Mouse (Mus musculus): ENCODE data around the gene 1700029P11Rik. TPM values are rescaled to one million over a fixed set of nuclear protein-coding genes. Genes with fewer than 3 reads are reported as not detected.
A peak's percentile ranks its signal among the peaks of the same experiment; 100 is the strongest.

The 1700029P11Rik gene
- polyA plus RNA-seq, 1 experiment from 2014 or later: not detected

- Histone ChIP-seq H3K4me1 (ENCODE audit: control insufficient read depth, insufficient read depth, low read length) (no peaks in the 10 kb centered on the region), H3K4me2 (ENCODE audit: low read depth, low read length) (peak within 1 kb of the TSS; percentile 83), H3K9me3 (replicated peaks; ENCODE audit: control insufficient read depth, low read length) (no peaks in the 10 kb centered on the region), H3K4me3 (ENCODE audit: low read depth, low read length) (peak within 1 kb of the TSS; percentile 42), H3K9ac (replicated peaks; ENCODE audit: low read length) (peak within 1 kb of the TSS; percentile 46), H3K27ac (replicated peaks; ENCODE audit: low read depth, low read length) (no peak within 1 kb of the TSS), H3K36me3 (replicated peaks; ENCODE audit: control insufficient read depth, insufficient read depth, low read depth, low read length) (no peaks in the 10 kb centered on the region), H3K27me3 (ENCODE audit: control insufficient read depth, insufficient read depth, low read length) (no peaks in the 10 kb centered on the region)
- under 1% methylated on average over 77 of the region's 77 CpGs for WGBS
- DNase-seq (ENCODE audit: low spot score) (peak; percentile 99), ATAC-seq (replicated peaks; ENCODE audit: insufficient number of reproducible peaks, low FRiP score, low TSS enrichment, low read depth) (peak; percentile 88)
Measured at GRCm38 (mm10) chr15:81960171-81961077, 19.9 kb upstream of the 1700029P11Rik start, which contains the start of gene Pmm1. Gene Pmm1, minus strand, starts transcription at chr15:81960930.

DNA sequence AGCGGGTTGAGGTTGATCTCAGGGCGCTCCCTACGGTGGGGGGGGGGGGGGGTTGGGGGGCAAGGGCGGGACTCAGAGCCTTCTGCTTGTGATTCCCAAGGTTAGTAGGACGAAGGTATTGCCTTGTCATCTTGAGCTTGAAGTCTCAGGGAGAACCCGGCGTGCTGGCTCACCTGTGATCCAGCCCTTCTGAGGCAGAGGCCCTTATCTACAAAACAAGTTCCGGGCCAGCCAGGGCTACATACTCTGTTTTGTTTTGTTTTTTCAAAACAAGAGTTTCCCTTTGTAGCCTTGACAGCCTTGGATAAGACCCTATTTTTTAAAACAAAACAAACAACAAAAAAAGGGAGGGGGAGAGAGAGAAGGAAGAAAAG, 19.3 kb upstream of the 1700029P11Rik start:
- no peak overlapping the region for H3K9ac ChIP-seq (replicated peaks; ENCODE audit: low read length)
- ATAC-seq (replicated peaks; ENCODE audit: insufficient number of reproducible peaks, low FRiP score, low TSS enrichment, low read depth) (no peak; the same call in 1 of the 2 replicates), DNase-seq (ENCODE audit: low spot score) (no peak)
- no peak overlapping the region for H3K27ac ChIP-seq (replicated peaks; ENCODE audit: low read depth, low read length)
- WGBS: 7% methylated on average over 8 of the region's 8 CpGs
- no peaks in the 10 kb centered on the region for H3K4me1 ChIP-seq (ENCODE audit: control insufficient read depth, insufficient read depth, low read length)
- no peaks in the 10 kb centered on the region for H3K36me3 ChIP-seq (replicated peaks; ENCODE audit: control insufficient read depth, insufficient read depth, low read depth, low read length)
- H3K9me3 ChIP-seq (replicated peaks; ENCODE audit: control insufficient read depth, low read length): no peaks in the 10 kb centered on the region
- no peaks in the 10 kb centered on the region for H3K27me3 ChIP-seq (ENCODE audit: control insufficient read depth, insufficient read depth, low read length)
- H3K4me2 ChIP-seq (ENCODE audit: low read depth, low read length): peak overlapping the region; percentile 83
- peak overlapping the region; percentile 42 for H3K4me3 ChIP-seq (ENCODE audit: low read depth, low read length)

DNA sequence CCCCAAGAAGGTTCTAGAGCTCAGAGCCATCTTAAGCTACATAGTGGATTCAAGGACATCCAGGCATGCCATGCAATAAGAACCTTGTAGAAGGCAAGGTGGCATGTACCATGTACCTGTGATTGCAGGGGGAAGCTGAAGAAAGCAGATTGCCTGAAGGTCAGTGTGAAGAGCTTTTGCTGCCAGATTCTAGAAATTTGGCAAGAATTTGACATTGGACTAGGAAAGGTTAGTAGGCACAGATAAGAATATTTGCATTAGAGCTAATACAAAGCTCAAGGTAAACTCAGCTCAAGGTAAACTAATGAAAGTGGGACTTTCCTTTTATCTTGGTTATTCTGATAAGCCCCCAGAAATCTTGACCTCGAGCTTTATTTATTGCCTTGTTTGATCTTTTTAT, 16.1 kb upstream of the 1700029P11Rik start:
- H3K27me3 ChIP-seq (ENCODE audit: control insufficient read depth, insufficient read depth, low read length): no peaks in the 10 kb centered on the region
- no peak overlapping the region for H3K4me3 ChIP-seq (ENCODE audit: low read depth, low read length)
- ATAC-seq (replicated peaks; ENCODE audit: insufficient number of reproducible peaks, low FRiP score, low TSS enrichment, low read depth): no peak
- no peak for DNase-seq (ENCODE audit: low spot score)
- H3K36me3 ChIP-seq (replicated peaks; ENCODE audit: control insufficient read depth, insufficient read depth, low read depth, low read length): no peaks in the 10 kb centered on the region
- no peak overlapping the region for H3K9ac ChIP-seq (replicated peaks; ENCODE audit: low read length)
- no peak overlapping the region for H3K4me2 ChIP-seq (ENCODE audit: low read depth, low read length)
- no peaks in the 10 kb centered on the region for H3K4me1 ChIP-seq (ENCODE audit: control insufficient read depth, insufficient read depth, low read length)
- H3K9me3 ChIP-seq (replicated peaks; ENCODE audit: control insufficient read depth, low read length): no peaks in the 10 kb centered on the region
- H3K27ac ChIP-seq (replicated peaks; ENCODE audit: low read depth, low read length): no peak overlapping the region
- 83% methylated on average over 1 of the region's 1 CpGs for WGBS

GRCm38 (mm10) chr15:81964980-81965545, 15.3 kb upstream of the 1700029P11Rik start:
- H3K4me3 ChIP-seq (ENCODE audit: low read depth, low read length): no peak overlapping the region
- DNase-seq (ENCODE audit: low spot score) (no peak), ATAC-seq (replicated peaks; ENCODE audit: insufficient number of reproducible peaks, low FRiP score, low TSS enrichment, low read depth) (no peak)
- no peak overlapping the region for H3K9ac ChIP-seq (replicated peaks; ENCODE audit: low read length)
- H3K27me3 ChIP-seq (ENCODE audit: control insufficient read depth, insufficient read depth, low read length): no peaks in the 10 kb centered on the region
- 53% methylated on average over 4 of the region's 4 CpGs for WGBS
- no peak overlapping the region for H3K4me2 ChIP-seq (ENCODE audit: low read depth, low read length)
- H3K36me3 ChIP-seq (replicated peaks; ENCODE audit: control insufficient read depth, insufficient read depth, low read depth, low read length): no peaks in the 10 kb centered on the region
- no peak overlapping the region for H3K27ac ChIP-seq (replicated peaks; ENCODE audit: low read depth, low read length)
- H3K4me1 ChIP-seq (ENCODE audit: control insufficient read depth, insufficient read depth, low read length): no peaks in the 10 kb centered on the region
- no peaks in the 10 kb centered on the region for H3K9me3 ChIP-seq (replicated peaks; ENCODE audit: control insufficient read depth, low read length)

GRCm38 (mm10) chr15:81966062-81966829, 14.1 kb upstream of the 1700029P11Rik start:
- Histone ChIP-seq H3K27me3 (ENCODE audit: control insufficient read depth, insufficient read depth, low read length) (no peaks in the 10 kb centered on the region), H3K9me3 (replicated peaks; ENCODE audit: control insufficient read depth, low read length) (no peaks in the 10 kb centered on the region), H3K36me3 (replicated peaks; ENCODE audit: control insufficient read depth, insufficient read depth, low read depth, low read length) (no peaks in the 10 kb centered on the region), H3K4me3 (ENCODE audit: low read depth, low read length) (no peak overlapping the region), H3K4me2 (ENCODE audit: low read depth, low read length) (no peak overlapping the region), H3K4me1 (ENCODE audit: control insufficient read depth, insufficient read depth, low read length) (no peaks in the 10 kb centered on the region), H3K9ac (replicated peaks; ENCODE audit: low read length) (no peak overlapping the region), H3K27ac (replicated peaks; ENCODE audit: low read depth, low read length) (no peak overlapping the region)
- no peak for ATAC-seq (replicated peaks; ENCODE audit: insufficient number of reproducible peaks, low FRiP score, low TSS enrichment, low read depth)
- WGBS: 85% methylated on average over 12 of the region's 14 CpGs
- no peak for DNase-seq (ENCODE audit: low spot score)

DNA sequence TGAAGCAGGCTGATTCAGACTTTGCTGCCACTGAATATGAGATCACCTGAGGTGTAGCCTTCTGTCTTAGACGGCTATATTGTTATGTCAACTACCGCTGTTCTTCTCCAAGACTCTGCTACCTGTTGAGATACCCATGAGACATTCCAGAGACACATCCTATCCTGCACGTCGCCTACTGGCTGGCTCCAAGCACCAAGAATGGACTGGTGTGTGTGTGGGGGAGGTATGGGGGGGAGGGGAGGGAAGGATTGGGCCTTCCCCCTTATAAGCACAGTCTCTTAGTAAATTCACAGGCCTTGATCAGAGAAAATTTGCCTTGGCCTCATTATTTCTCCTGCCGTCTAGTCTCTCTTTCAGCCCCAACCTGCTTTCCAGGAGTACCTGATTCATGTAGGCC, 12.5 kb upstream of the 1700029P11Rik start:
- Histone ChIP-seq H3K9me3 (replicated peaks; ENCODE audit: control insufficient read depth, low read length) (no peaks in the 10 kb centered on the region), H3K27me3 (ENCODE audit: control insufficient read depth, insufficient read depth, low read length) (no peaks in the 10 kb centered on the region), H3K4me1 (ENCODE audit: control insufficient read depth, insufficient read depth, low read length) (no peaks in the 10 kb centered on the region), H3K27ac (replicated peaks; ENCODE audit: low read depth, low read length) (no peak overlapping the region), H3K4me2 (ENCODE audit: low read depth, low read length) (no peak overlapping the region), H3K36me3 (replicated peaks; ENCODE audit: control insufficient read depth, insufficient read depth, low read depth, low read length) (no peaks in the 10 kb centered on the region), H3K4me3 (ENCODE audit: low read depth, low read length) (no peak overlapping the region), H3K9ac (replicated peaks; ENCODE audit: low read length) (no peak overlapping the region)
- ATAC-seq (replicated peaks; ENCODE audit: insufficient number of reproducible peaks, low FRiP score, low TSS enrichment, low read depth) (no peak), DNase-seq (ENCODE audit: low spot score) (no peak)
- 85% methylated on average over 5 of the region's 5 CpGs for WGBS

- Histone ChIP-seq H3K9ac (replicated peaks; ENCODE audit: low read length) (no peak overlapping the region), H3K36me3 (replicated peaks; ENCODE audit: control insufficient read depth, insufficient read depth, low read depth, low read length) (no peaks in the 10 kb centered on the region), H3K4me2 (ENCODE audit: low read depth, low read length) (no peak overlapping the region), H3K27me3 (ENCODE audit: control insufficient read depth, insufficient read depth, low read length) (no peaks in the 10 kb centered on the region), H3K27ac (replicated peaks; ENCODE audit: low read depth, low read length) (no peak overlapping the region), H3K4me1 (ENCODE audit: control insufficient read depth, insufficient read depth, low read length) (no peaks in the 10 kb centered on the region), H3K4me3 (ENCODE audit: low read depth, low read length) (no peak overlapping the region), H3K9me3 (replicated peaks; ENCODE audit: control insufficient read depth, low read length) (no peaks in the 10 kb centered on the region)
- ATAC-seq (replicated peaks; ENCODE audit: insufficient number of reproducible peaks, low FRiP score, low TSS enrichment, low read depth): no peak
- WGBS: 61% methylated on average over 2 of the region's 2 CpGs
- no peak for DNase-seq (ENCODE audit: low spot score)
Measured at GRCm38 (mm10) chr15:81968447-81968846, 11.9 kb upstream of the 1700029P11Rik start.
